Mouse (Mus musculus) hindbrain, embryonic 13.5 days (tissue): ENCODE measurements at regions not wholly inside any gene's neighbourhood (a gene's known extent, or its start where the extent isn't known, plus 50 kb on each side); places are given as distances from the start of the nearest gene placed in this dataset.

Experiments used
- ATAC-seq: fragments of 200-750 bp; cut with Nextera tagmentation; 2 replicates; pipeline ENCODE4 v1.8.0; 2017; ENCODE audit warnings: moderate TSS enrichment; ENCODE audit not compliant: low FRiP score
- H3K27ac ChIP-seq: fragments of 300-500 bp; sonication (generic); 2 replicates; pipeline ENCODE4 v1.5.1; 2015; ENCODE audit warnings: inconsistent platforms, mild to moderate bottlenecking, moderate library complexity
- H3K27me3 ChIP-seq: fragments of 300-500 bp; sonication (generic); 2 replicates; pipeline ENCODE4 v1.6.1; 2015; ENCODE audit warnings: mild to moderate bottlenecking, inconsistent platforms
- H3K36me3 ChIP-seq: fragments of 300-500 bp; sonication (generic); 2 replicates; pipeline ENCODE4 v1.6.1; 2015; ENCODE audit warnings: mild to moderate bottlenecking, inconsistent platforms
- H3K4me1 ChIP-seq: fragments of 300-500 bp; sonication (generic); replicated peaks from 2 replicates; pipeline ENCODE4 v1.6.1; 2015; ENCODE audit warnings: inconsistent platforms
- H3K4me2 ChIP-seq: fragments of 300-500 bp; sonication (generic); 2 replicates; pipeline ENCODE4 v1.6.1; 2015; ENCODE audit warnings: inconsistent platforms, mild to moderate bottlenecking, moderate library complexity
- H3K4me3 ChIP-seq: fragments of 300-500 bp; sonication (generic); 2 replicates; pipeline ENCODE4 v1.5.1; 2015; ENCODE audit warnings: mild to moderate bottlenecking, inconsistent platforms
- H3K9ac ChIP-seq: fragments of 300-500 bp; sonication (generic); 2 replicates; pipeline ENCODE4 v1.6.1; 2015; ENCODE audit warnings: mild to moderate bottlenecking, inconsistent platforms
- H3K9me3 ChIP-seq: fragments of 300-500 bp; sonication (generic); 2 replicates; pipeline ENCODE4 v1.6.1; 2016; ENCODE audit warnings: inconsistent platforms
- WGBS: fragments of 180-500 bp; shearing (Covaris S2); methylation state at CpG from one replicate; pipeline ENCODE4 v1.1.7; 2015; 5-methylcytosine and 5-hydroxymethylcytosine counted together

DNA sequence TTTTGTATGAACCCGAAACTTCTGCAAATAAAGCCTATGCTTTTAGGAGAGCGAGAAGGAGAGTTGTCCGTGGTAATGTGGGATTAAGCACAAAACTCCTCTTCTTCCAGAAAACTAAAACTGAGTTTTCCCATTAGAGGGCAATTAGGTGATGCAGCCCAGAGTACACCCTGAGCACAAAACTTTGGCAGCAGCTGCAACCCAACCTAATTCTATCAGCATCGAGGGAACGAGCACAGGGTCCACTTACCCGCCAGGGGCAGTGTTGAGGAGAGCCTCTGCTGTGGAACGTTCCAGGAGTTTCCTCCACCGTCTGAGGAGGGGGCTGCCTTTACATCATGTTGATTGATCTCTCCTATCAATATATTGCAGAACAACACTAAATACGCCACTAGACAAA is 285.7 kb downstream of the Gm826 start:
- no peaks in the 10 kb centered on the region for H3K36me3 ChIP-seq
- 88% methylated on average over 9 of the region's 9 CpGs for WGBS

DNA sequence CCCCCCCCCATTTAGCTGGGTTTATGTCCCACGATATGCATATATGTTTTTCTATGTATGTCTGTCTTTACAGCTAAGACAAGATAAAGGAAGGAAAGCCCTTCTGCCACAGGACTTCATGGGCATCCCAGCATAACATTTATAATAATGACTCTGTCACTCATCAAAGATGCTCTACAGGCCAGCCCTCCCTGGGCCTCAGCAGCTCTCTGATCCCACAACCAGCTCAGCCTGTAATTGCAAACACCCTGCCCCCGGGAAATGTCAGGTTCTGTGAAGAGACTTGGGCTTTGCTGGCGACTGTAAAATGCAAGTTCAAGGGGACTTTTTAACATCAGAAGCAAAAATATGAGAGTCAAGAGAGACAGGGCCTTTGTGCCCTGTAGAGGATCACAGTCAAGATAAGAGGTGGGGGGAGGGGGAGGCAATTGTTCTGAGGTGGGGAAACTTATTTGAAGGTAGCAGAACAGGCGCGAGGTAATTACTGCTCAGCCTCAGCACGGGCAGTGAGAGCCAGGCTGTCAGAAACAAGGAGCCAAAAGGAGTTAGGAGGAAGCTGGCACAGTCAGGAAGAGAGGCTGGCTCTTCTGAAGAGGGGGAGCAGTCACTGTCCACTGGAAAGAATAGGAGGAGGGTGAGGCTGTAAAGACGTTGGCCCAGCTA is 286.9 kb downstream of the Gm826 start:
- ATAC-seq, result no peak

More for the DNA sequence above, 285.7 kb downstream of the Gm826 start:
- H3K9me3 ChIP-seq, result no peaks in the 10 kb centered on the region
- no peak overlapping the region for H3K9ac ChIP-seq
- H3K4me3 ChIP-seq, result no peak overlapping the region
- H3K27ac ChIP-seq, result no peak overlapping the region
- no peaks in the 10 kb centered on the region for H3K27me3 ChIP-seq
- H3K4me2 ChIP-seq, result no peak overlapping the region
- 0 out of 2 replicates have a peak, but pooled peaks cover 11% of the 10 kb centered on the region for H3K4me1 ChIP-seq
- ATAC-seq, result no peak

DNA sequence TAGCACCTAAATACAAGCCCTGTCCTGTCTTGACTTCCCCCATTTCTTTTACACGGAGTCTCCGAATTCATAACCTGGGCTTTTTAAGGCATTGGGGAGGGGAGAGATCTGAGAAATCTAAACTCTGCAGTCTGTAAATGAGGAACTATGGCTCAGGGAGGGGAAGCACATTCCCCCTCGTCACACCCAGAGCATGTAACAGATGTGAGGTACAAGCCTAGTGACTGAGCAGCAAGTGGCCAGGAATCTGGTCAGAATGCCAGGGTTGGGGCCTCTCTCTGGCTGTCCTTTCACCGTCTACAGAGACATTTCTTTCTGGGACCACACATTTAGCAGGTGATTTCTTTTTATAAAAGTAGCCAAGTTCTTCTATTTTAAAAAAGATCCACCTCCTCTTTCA is 289.4 kb downstream of the Gm826 start:
- Histone ChIP-seq H3K4me2 (no peak overlapping the region), H3K4me3 (no peak overlapping the region), H3K27ac (no peak overlapping the region), H3K9ac (no peak overlapping the region), H3K27me3 (no peaks in the 10 kb centered on the region), H3K9me3 (no peaks in the 10 kb centered on the region), H3K4me1 (0 out of 2 replicates have a peak, but pooled peaks cover 11% of the 10 kb centered on the region), H3K36me3 (no peaks in the 10 kb centered on the region)
- ATAC-seq, result no peak
- 79% methylated on average over 4 of the region's 4 CpGs for WGBS

More for the DNA sequence above, 286.9 kb downstream of the Gm826 start:
- H3K4me1 ChIP-seq, result 0 out of 2 replicates have a peak, but pooled peaks cover 11% of the 10 kb centered on the region
- H3K9ac ChIP-seq, result no peak overlapping the region
- H3K27me3 ChIP-seq, result no peaks in the 10 kb centered on the region
- no peak overlapping the region for H3K4me2 ChIP-seq
- H3K4me3 ChIP-seq, result no peak overlapping the region
- no peaks in the 10 kb centered on the region for H3K9me3 ChIP-seq
- 42% methylated on average over 7 of the region's 7 CpGs for WGBS
- H3K36me3 ChIP-seq, result no peaks in the 10 kb centered on the region
- no peak overlapping the region for H3K27ac ChIP-seq

DNA sequence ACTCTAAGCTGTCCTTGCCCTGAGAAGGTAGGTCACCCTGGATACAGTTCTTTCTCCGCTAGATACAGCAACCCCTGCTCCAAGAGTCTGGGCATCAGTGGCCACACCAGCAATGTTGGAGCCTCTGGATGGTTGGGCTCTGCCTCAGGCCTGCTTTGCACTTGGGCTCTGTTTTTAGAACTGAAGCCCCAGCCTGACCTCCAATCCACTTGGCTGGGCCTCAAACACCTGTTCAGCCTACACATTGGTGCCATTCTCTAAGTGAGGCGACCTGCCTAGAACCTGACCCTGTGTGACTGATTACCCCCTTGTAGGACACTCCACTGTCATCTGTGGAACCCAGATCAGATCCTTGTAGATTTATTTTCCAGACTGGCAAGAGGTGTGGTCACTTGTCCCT is 289.8 kb downstream of the Gm826 start:
- no peak for ATAC-seq
- H3K4me3 ChIP-seq, result no peak overlapping the region
- H3K27me3 ChIP-seq, result no peaks in the 10 kb centered on the region
- WGBS, result 83% methylated on average over 2 of the region's 2 CpGs
- H3K4me1 ChIP-seq, result 0 out of 2 replicates have a peak, but pooled peaks cover 11% of the 10 kb centered on the region
- H3K9me3 ChIP-seq, result no peaks in the 10 kb centered on the region
- H3K9ac ChIP-seq, result no peak overlapping the region
- no peak overlapping the region for H3K4me2 ChIP-seq
- no peak overlapping the region for H3K27ac ChIP-seq
- no peaks in the 10 kb centered on the region for H3K36me3 ChIP-seq

DNA sequence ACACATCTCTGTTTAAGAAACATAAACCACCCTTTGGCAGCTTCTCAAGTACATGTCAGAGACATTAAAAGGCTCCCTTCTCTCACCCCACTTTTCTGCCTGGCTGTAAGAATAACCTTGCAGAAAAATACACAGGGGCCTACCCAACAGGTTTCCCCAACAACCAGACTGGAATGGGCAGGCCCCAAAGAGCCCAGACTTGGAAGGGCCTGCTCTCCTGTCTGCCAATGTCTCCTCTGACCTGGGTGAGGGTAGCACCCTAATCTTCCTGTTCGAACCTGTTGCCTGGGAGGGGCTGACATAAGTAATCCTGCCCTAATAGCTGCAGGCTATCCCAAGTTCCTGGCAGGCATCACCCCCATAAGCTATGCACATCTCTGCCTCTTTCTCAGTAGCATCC is 304.5 kb downstream of the Gm826 start:
- Histone ChIP-seq H3K36me3 (no peaks in the 10 kb centered on the region), H3K9me3 (no peaks in the 10 kb centered on the region), H3K4me2 (no peak overlapping the region), H3K27ac (no peak overlapping the region), H3K4me3 (no peak overlapping the region), H3K27me3 (no peaks in the 10 kb centered on the region), H3K4me1 (no peaks in the 10 kb centered on the region), H3K9ac (no peak overlapping the region)
- WGBS, result 77% methylated on average over 1 of the region's 1 CpGs
- ATAC-seq, result no peak

DNA sequence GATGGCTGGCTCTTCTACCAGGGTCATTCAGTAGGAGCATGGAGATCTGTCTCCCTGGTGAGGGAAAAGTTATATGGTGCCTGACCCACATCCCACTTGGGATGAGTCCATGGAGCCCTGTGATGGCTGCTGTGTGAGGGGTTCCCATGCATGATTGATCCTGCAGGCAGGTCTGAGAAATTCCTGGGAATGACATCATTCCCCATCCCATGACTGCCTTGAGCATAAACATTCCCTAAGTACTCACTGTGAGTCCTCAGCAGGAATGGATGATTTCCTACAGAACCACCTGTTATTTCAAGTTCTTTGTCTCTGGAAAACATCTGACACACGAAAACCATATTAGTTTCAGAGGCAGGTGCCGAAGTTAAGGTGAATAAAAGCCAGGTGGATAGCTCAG is 305.5 kb downstream of the Gm826 start:
- Histone ChIP-seq H3K4me3 (no peak overlapping the region), H3K4me2 (no peak overlapping the region), H3K9ac (no peak overlapping the region), H3K27ac (no peak overlapping the region), H3K4me1 (no peaks in the 10 kb centered on the region), H3K9me3 (no peaks in the 10 kb centered on the region), H3K36me3 (no peaks in the 10 kb centered on the region), H3K27me3 (no peaks in the 10 kb centered on the region)
- WGBS, result 79% methylated on average over 2 of the region's 2 CpGs
- ATAC-seq, result no peak

DNA sequence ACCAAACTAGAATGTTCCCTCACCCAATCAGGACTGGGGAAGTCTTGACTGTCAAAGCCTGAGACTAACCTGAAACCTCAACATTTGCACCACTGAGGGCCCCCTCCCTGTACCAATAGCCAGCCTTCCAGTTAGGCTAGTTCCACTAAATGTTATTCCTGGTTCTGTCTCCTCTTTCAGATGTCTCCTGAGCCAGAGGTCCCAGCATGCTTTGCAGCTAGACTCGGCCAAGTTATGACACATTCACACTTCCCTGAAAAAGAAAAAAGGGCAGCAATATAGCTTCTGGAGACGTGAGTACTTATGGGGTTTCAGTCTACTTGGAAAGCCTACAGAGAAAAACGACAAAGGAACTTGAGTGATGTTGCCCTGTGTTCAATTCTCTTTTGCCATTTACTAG is 308.1 kb downstream of the Gm826 start:
- Histone ChIP-seq H3K4me3 (no peak overlapping the region), H3K27me3 (no peaks in the 10 kb centered on the region), H3K4me2 (no peak overlapping the region), H3K9me3 (no peaks in the 10 kb centered on the region), H3K4me1 (no peaks in the 10 kb centered on the region), H3K9ac (no peak overlapping the region), H3K36me3 (no peaks in the 10 kb centered on the region), H3K27ac (no peak overlapping the region)
- ATAC-seq, result no peak
- 77% methylated on average over 3 of the region's 3 CpGs for WGBS

DNA sequence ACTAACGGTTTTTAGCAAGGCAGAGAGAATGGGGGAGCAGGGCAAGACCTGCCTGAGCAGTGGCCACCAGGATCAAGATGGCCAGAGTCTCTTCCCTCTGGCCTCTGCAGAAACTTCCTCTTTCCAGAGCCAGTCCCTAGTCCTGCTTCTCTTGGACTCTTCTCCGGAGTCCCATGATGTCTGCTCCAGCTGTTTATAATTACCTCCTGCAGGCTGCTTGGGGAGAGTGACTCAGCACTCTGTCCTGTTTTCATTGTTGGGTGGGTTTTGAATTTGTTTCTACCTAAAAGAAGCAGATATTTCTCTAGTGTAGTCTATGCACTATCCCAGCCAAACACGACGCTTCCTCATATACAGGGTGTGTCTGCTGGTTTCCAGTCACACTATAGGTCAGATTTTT is 312.4 kb downstream of the Gm826 start:
- Histone ChIP-seq H3K9me3 (no peaks in the 10 kb centered on the region), H3K27ac (no peak overlapping the region), H3K4me1 (peaks cover 11% of the 10 kb centered on the region), H3K9ac (no peak overlapping the region), H3K4me2 (no peak overlapping the region), H3K4me3 (no peak overlapping the region), H3K27me3 (0 out of 2 replicates have a peak, but pooled peaks cover 2% of the 10 kb centered on the region), H3K36me3 (no peaks in the 10 kb centered on the region)
- no peak for ATAC-seq
- 75% methylated on average over 4 of the region's 4 CpGs for WGBS

DNA sequence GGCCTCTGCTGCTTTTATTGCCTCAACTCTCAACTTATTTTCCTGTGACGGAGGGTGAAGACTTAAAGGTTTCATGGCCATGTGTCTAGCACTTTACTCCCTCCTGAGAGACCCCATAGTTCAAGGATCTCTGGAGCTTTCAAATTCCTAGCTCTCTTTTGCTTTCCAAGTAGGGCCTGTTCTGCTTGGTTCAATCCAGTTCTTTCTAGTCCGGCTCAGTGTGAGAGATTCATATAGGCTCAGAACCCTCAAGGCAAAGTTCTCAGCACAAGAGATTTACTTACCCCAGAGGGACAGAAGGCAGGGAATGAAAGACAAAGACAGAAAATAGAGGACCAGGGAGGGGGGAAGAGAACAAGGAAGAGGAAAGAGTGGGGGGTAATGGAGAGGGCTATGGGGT is 313.1 kb downstream of the Gm826 start:
- Histone ChIP-seq H3K4me2 (no peak overlapping the region), H3K27me3 (0 out of 2 replicates have a peak, but pooled peaks cover 2% of the 10 kb centered on the region), H3K4me3 (no peak overlapping the region), H3K9me3 (no peaks in the 10 kb centered on the region), H3K36me3 (no peaks in the 10 kb centered on the region), H3K9ac (no peak overlapping the region), H3K4me1 (peaks cover 11% of the 10 kb centered on the region), H3K27ac (no peak overlapping the region)
- no peak for ATAC-seq
- WGBS, result 85% methylated on average over 2 of the region's 2 CpGs

DNA sequence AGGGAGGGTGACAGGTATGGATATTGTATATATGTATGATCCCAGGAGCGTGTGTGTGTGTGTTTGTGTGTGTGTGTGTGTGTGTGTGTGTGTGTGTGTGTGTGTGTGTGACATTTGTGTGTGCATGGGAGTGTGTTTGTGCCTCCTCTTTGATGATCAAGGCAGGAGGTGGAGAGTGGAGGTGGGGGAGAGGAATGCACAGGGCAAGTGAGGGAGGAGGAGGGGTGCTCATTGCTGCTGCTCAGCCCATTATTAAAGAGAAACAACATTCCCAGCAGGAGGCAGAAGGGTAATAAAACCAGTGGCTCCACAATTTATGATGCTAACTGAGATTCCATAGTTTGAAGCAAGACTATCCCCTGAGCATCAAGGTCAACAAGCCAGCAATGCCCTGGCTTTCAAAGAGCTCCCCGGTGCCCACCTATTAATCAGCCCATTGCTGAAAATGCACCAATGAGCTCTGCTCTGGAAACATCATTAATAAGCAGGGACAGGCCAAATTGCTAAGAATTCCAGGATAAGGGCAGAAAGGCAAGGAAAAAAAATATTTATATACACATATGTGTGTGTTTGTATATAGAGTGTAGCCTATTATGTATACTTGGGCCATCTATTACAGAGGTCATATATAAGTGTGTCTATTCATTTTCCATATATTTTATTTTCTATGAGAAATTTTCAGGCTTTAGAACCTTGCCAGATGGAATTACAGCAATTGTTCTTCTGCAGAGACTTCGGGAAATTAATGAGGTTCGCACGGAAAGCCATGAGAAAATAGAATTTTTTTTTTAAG is 316.7 kb downstream of the Gm826 start:
- ATAC-seq, result no peak
- no peaks in the 10 kb centered on the region for H3K36me3 ChIP-seq
- no peak overlapping the region for H3K9ac ChIP-seq
- H3K4me2 ChIP-seq, result no peak overlapping the region
- H3K27ac ChIP-seq, result no peak overlapping the region
- 0 out of 2 replicates have a peak, but pooled peaks cover 2% of the 10 kb centered on the region for H3K27me3 ChIP-seq
- H3K4me1 ChIP-seq, result peaks cover 11% of the 10 kb centered on the region
- no peak overlapping the region for H3K4me3 ChIP-seq
- 72% methylated on average over 5 of the region's 5 CpGs for WGBS
- no peaks in the 10 kb centered on the region for H3K9me3 ChIP-seq

DNA sequence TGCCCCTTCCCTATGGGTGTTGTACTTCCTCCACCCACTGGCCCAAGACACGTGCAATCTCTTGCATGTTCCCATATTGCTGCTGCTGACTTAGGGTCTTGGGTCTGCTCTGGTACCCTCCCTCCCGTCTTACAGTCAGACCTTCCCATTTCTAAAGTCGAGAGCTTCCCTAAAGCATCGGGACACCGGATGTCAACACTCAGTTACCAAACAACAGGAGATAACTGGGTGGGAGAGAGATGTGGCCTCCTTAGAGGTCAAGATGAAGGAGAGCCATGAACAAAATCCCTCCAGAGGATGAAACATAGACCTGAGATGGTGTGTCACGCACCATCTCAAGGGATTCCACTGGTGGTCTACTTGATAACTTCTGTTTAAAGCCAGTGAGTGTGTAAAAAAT is 322.5 kb downstream of the Gm826 start:
- no peak for ATAC-seq
- Histone ChIP-seq H3K27me3 (no peaks in the 10 kb centered on the region), H3K9ac (no peak overlapping the region), H3K4me3 (no peak overlapping the region), H3K4me2 (no peak overlapping the region), H3K27ac (no peak overlapping the region), H3K9me3 (no peaks in the 10 kb centered on the region), H3K36me3 (no peaks in the 10 kb centered on the region), H3K4me1 (no peaks in the 10 kb centered on the region)
- 90% methylated on average over 6 of the region's 6 CpGs for whole genome bisulfite sequencing

DNA sequence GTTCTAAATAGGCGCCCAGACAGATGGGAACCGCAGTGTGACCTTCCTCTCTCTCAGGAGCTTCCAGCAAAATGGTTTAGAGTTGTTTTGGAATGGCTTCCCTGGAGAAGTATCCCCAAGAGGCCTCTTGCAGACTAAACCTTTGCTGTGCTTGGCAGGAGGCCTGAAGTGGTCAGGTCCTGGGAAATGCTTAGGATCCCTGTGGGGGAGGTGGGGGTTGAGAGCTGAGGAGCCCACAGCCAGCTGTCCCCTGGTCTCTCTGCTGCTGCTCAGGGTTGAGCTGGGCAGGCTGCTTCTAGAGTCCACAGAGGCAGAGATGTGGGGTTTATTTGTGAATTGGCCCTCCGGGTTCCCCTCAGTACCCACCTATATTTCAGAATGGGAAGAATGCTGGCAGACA is 331.3 kb downstream of the Gm826 start:
- Histone ChIP-seq H3K4me2 (no peak overlapping the region), H3K4me3 (no peak overlapping the region), H3K36me3 (no peaks in the 10 kb centered on the region), H3K9me3 (no peaks in the 10 kb centered on the region), H3K27ac (no peak overlapping the region), H3K4me1 (0 out of 2 replicates have a peak, but pooled peaks cover 4% of the 10 kb centered on the region), H3K27me3 (no peaks in the 10 kb centered on the region), H3K9ac (no peak overlapping the region)
- 63% methylated on average over 3 of the region's 3 CpGs for WGBS
- ATAC-seq, result no peak

DNA sequence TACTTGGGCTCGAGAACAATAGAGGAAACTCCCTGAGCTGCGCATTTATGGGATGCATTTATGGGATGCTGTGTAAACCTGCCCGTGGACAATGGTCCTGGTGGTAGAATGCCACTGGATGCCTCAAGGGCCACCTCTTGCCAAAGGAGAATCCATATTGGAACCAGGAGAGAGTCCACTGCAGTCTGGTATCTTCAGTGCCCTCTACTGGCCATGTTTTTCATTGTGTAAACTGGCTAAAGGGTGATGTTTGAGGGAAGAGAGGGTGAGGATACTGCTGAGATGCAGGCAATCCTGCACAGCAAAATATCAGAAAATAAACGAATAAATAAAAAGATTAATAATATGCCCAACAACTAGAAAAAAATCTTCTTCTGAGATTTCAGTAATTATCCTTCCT is 333.5 kb downstream of the Gm826 start:
- 79% methylated on average over 4 of the region's 4 CpGs for WGBS
- no peaks in the 10 kb centered on the region for H3K36me3 ChIP-seq
- no peak for ATAC-seq
- H3K4me2 ChIP-seq, result no peak overlapping the region
- H3K27me3 ChIP-seq, result no peaks in the 10 kb centered on the region
- H3K27ac ChIP-seq, result no peak overlapping the region
- no peaks in the 10 kb centered on the region for H3K9me3 ChIP-seq
- no peak overlapping the region for H3K4me3 ChIP-seq
- H3K4me1 ChIP-seq, result 0 out of 2 replicates have a peak, but pooled peaks cover 4% of the 10 kb centered on the region
- H3K9ac ChIP-seq, result no peak overlapping the region
